Mouse (Mus musculus): ENCODE results near the gene Serpinb9g.
"Not testable (repeated sequence)": the region's sequence is repeated elsewhere in the genome, so short reads cannot be mapped to it uniquely, and the experiment has no call there.

Serpinb9g gene

GRCm38 (mm10) chr13:33484490-33484889, at the start of gene Serpinb9g:
TSS of gene Serpinb9g (plus strand) at chr13:33484790.
- not testable (repeated sequence) for DNase-seq

- not testable (repeated sequence) for DNase-seq
These were observed 718 bp upstream of the Serpinb9g start for GRCm38 (mm10) chr13:33483872-33484271.

GRCm38 (mm10) chr13:33524629-33525028, 40.0 kb downstream of the Serpinb9g start:
- no peak for DNase-seq

GRCm38 (mm10) chr13:33532814-33533213, 48.2 kb downstream of the Serpinb9g start:
- no peak for DNase-seq

Measured in kidney, postnatal 36 days (tissue).